Mouse (Mus musculus): ENCODE results near the gene Ntrk3. TPM values are rescaled to one million over a fixed set of nuclear protein-coding genes. Genes with fewer than 3 reads are reported as not detected.

Gene Ntrk3
- total RNA-seq, 2 experiments from 2014 or later = 1.1 to 1.5 TPM

- Histone ChIP-seq H3K27ac (no peak overlapping the region), H3K4me3 (no peak overlapping the region)
- intact Hi-C loops (cut with DNase I) = no loop called here
- TF ChIP-seq CTCF (IDR thresholded peaks at IDR 0.05) = no peak
- no peak for DNase-seq
These were observed 554.4 kb downstream of the Ntrk3 start for GRCm38 (mm10) chr7:78183396-78183795.

GRCm38 (mm10) chr7:78179996-78180665 lies 557.7 kb downstream of the Ntrk3 start:
- H3K4me3 ChIP-seq = no peak overlapping the region

GRCm38 (mm10) chr7:78172267-78172955 lies 565.4 kb downstream of the Ntrk3 start:
- TF ChIP-seq CTCF (IDR thresholded peaks at IDR 0.05) = no peak
- Histone ChIP-seq H3K4me3 (no peak overlapping the region), H3K27ac (no peak overlapping the region)
- no peak for DNase-seq
- intact Hi-C loops (cut with DNase I) = no loop called here

More at GRCm38 (mm10) chr7:78179996-78180665, 557.7 kb downstream of the Ntrk3 start:
- DNase-seq = no peak
- intact Hi-C loops (cut with DNase I) = no loop called here
- TF ChIP-seq CTCF (IDR thresholded peaks at IDR 0.05) = no peak
- H3K27ac ChIP-seq = no peak overlapping the region

- Histone ChIP-seq H3K27ac (no peak overlapping the region), H3K4me3 (no peak overlapping the region)
- intact Hi-C loops (cut with DNase I) = no loop called here
- TF ChIP-seq CTCF (IDR thresholded peaks at IDR 0.05) = no peak
- DNase-seq = no peak
These were observed 572.3 kb downstream of the Ntrk3 start for GRCm38 (mm10) chr7:78165466-78165865.

- TF ChIP-seq CTCF (IDR thresholded peaks at IDR 0.05) = no peak
- intact Hi-C loops (cut with DNase I) = no loop called here
- no peak overlapping the region for H3K27ac ChIP-seq
- no peak for DNase-seq
- no peak overlapping the region for H3K4me3 ChIP-seq
These were observed 579.9 kb downstream of the Ntrk3 start for GRCm38 (mm10) chr7:78157946-78158345.

- DNase-seq = no peak
- no peak for TF ChIP-seq CTCF (IDR thresholded peaks at IDR 0.05)
- Histone ChIP-seq H3K27ac (no peak overlapping the region), H3K4me3 (no peak overlapping the region)
- intact Hi-C loops (cut with DNase I) = no loop called here
These were observed 592.6 kb downstream of the Ntrk3 start for GRCm38 (mm10) chr7:78145251-78145650.

- Histone ChIP-seq H3K4me3 (no peak overlapping the region), H3K27ac (no peak overlapping the region)
- intact Hi-C loops (cut with DNase I) = no loop called here
- DNase-seq = no peak
- no peak for TF ChIP-seq CTCF (IDR thresholded peaks at IDR 0.05)
These were observed 593.0 kb downstream of the Ntrk3 start for GRCm38 (mm10) chr7:78144849-78145248.

GRCm38 (mm10) chr7:78129966-78130365 lies 607.8 kb downstream of the Ntrk3 start:
- no peak for TF ChIP-seq CTCF (IDR thresholded peaks at IDR 0.05)
- intact Hi-C loops (cut with DNase I) = no loop called here
- H3K4me3 ChIP-seq = no peak overlapping the region
- no peak overlapping the region for H3K27ac ChIP-seq
- no peak for DNase-seq

Other genes with a start within 250 kb of the Ntrk3 start
- 10 to 100 TPM; 27.7 to 37.1 TPM for gene Mrps11, start 45.1 kb upstream of the Ntrk3 start, total RNA-seq (2021)
- gene Mrpl46, start 45.5 kb upstream of the Ntrk3 start, total RNA-seq (2021) = 10 to 100 TPM; 22.3 to 34.2 TPM
- gene Det1, start 109.3 kb upstream of the Ntrk3 start, total RNA-seq (2021) = 10 to 100 TPM; 17.9 to 22.1 TPM
- 10 to 100 TPM; 51.7 to 52.0 TPM for gene Aen, start 157.8 kb upstream of the Ntrk3 start, total RNA-seq (2021)
- 1 to 10 TPM in 1 of 2 experiments, under 1 TPM in 1; 0.92 to 1.8 TPM for gene Isg20, start 175.4 kb upstream of the Ntrk3 start, total RNA-seq (2021)

Measured in gastrocnemius, adult 2 months (tissue).